Mouse (Mus musculus): Measurements from ENCODE around the gene Elf1. TPM values are rescaled to one million over a fixed set of nuclear protein-coding genes. Genes with fewer than 3 reads are reported as not detected.

The Elf1 gene
- polyA plus RNA-seq, 1 experiment: 74.0 TPM

- TF ChIP-seq POLR2A (IDR thresholded peaks at IDR 0.05; ENCODE audit: borderline replicate concordance, low read depth, low read length): no peak
- no peak for TF ChIP-seq CTCF (IDR thresholded peaks at IDR 0.05; ENCODE audit: low read depth, low read length)
- Histone ChIP-seq H3K4me3 (ENCODE audit: insufficient read depth, low read length) (no peak overlapping the region), H3K4me1 (ENCODE audit: control insufficient read depth, insufficient read depth, low read length) (peaks cover 13% of the 10 kb centered on the region), H3K27ac (ENCODE audit: insufficient read depth, low read depth, low read length) (no peak overlapping the region)
Observed at GRCm38 (mm10) chr14:79465623-79466022, 15.4 kb upstream of the Elf1 start.

GRCm38 (mm10) chr14:79467621-79468020 is 13.4 kb upstream of the Elf1 start:
- TF ChIP-seq CTCF (IDR thresholded peaks at IDR 0.05; ENCODE audit: low read depth, low read length): peak; percentile 63; the same call in 1 of the 2 replicates
- TF ChIP-seq POLR2A (IDR thresholded peaks at IDR 0.05; ENCODE audit: borderline replicate concordance, low read depth, low read length): no peak
- no peak overlapping the region for H3K27ac ChIP-seq (ENCODE audit: insufficient read depth, low read depth, low read length)
- no peak overlapping the region for H3K4me3 ChIP-seq (ENCODE audit: insufficient read depth, low read length)
- H3K4me1 ChIP-seq (ENCODE audit: control insufficient read depth, insufficient read depth, low read length): peaks cover 2% of the 10 kb centered on the region; the same call in 1 of the 2 replicates

GRCm38 (mm10) chr14:79473384-79473783 is 7.6 kb upstream of the Elf1 start:
- no peak overlapping the region for H3K27ac ChIP-seq (ENCODE audit: insufficient read depth, low read depth, low read length)
- no peak overlapping the region for H3K4me3 ChIP-seq (ENCODE audit: insufficient read depth, low read length)
- TF ChIP-seq POLR2A (IDR thresholded peaks at IDR 0.05; ENCODE audit: borderline replicate concordance, low read depth, low read length) (no peak), CTCF (IDR thresholded peaks at IDR 0.05; ENCODE audit: low read depth, low read length) (no peak)
- H3K4me1 ChIP-seq (ENCODE audit: control insufficient read depth, insufficient read depth, low read length): no peaks in the 10 kb centered on the region

GRCm38 (mm10) chr14:79481339-79482151 is 551 bp downstream of the Elf1 start, which contains the start of gene Wbp4:
Gene Wbp4, minus strand, starts transcription at chr14:79481520.
- peaks cover 29% of the 10 kb centered on the region for H3K4me1 ChIP-seq (ENCODE audit: control insufficient read depth, insufficient read depth, low read length)
- H3K27ac ChIP-seq (ENCODE audit: insufficient read depth, low read depth, low read length): peak within 1 kb of the TSS; percentile 97
- TF ChIP-seq POLR2A (IDR thresholded peaks at IDR 0.05; ENCODE audit: borderline replicate concordance, low read depth, low read length): no peak
- TF ChIP-seq CTCF (IDR thresholded peaks at IDR 0.05; ENCODE audit: low read depth, low read length): no peak
- peak within 1 kb of the TSS; percentile 96 for H3K4me3 ChIP-seq (ENCODE audit: insufficient read depth, low read length)

- H3K27ac ChIP-seq (ENCODE audit: insufficient read depth, low read depth, low read length): peak overlapping the region; percentile 97
- peaks cover 29% of the 10 kb centered on the region for H3K4me1 ChIP-seq (ENCODE audit: control insufficient read depth, insufficient read depth, low read length)
- peak overlapping the region; percentile 96 for H3K4me3 ChIP-seq (ENCODE audit: insufficient read depth, low read length)
- TF ChIP-seq POLR2A (IDR thresholded peaks at IDR 0.05; ENCODE audit: borderline replicate concordance, low read depth, low read length): no peak
- TF ChIP-seq CTCF (IDR thresholded peaks at IDR 0.05; ENCODE audit: low read depth, low read length): no peak
Observed at GRCm38 (mm10) chr14:79482251-79482661, 1.3 kb downstream of the Elf1 start.

- TF ChIP-seq CTCF (IDR thresholded peaks at IDR 0.05; ENCODE audit: low read depth, low read length) (no peak; the same call in 1 of the 2 replicates), POLR2A (IDR thresholded peaks at IDR 0.05; ENCODE audit: borderline replicate concordance, low read depth, low read length) (no peak)
- H3K27ac ChIP-seq (ENCODE audit: insufficient read depth, low read depth, low read length): peak overlapping the region; percentile 97
- peak overlapping the region; percentile 96 for H3K4me3 ChIP-seq (ENCODE audit: insufficient read depth, low read length)
- peaks cover 29% of the 10 kb centered on the region for H3K4me1 ChIP-seq (ENCODE audit: control insufficient read depth, insufficient read depth, low read length)
Observed at GRCm38 (mm10) chr14:79482747-79483355, 1.9 kb downstream of the Elf1 start.

GRCm38 (mm10) chr14:79483611-79484120 is 2.7 kb downstream of the Elf1 start:
- TF ChIP-seq POLR2A (IDR thresholded peaks at IDR 0.05; ENCODE audit: borderline replicate concordance, low read depth, low read length): no peak
- TF ChIP-seq CTCF (IDR thresholded peaks at IDR 0.05; ENCODE audit: low read depth, low read length): no peak
- H3K27ac ChIP-seq (ENCODE audit: insufficient read depth, low read depth, low read length): no peak overlapping the region

GRCm38 (mm10) chr14:79486617-79486992 is 5.6 kb downstream of the Elf1 start:
- TF ChIP-seq CTCF (IDR thresholded peaks at IDR 0.05; ENCODE audit: low read depth, low read length) (no peak), POLR2A (IDR thresholded peaks at IDR 0.05; ENCODE audit: borderline replicate concordance, low read depth, low read length) (no peak)
- no peak overlapping the region for H3K4me3 ChIP-seq (ENCODE audit: insufficient read depth, low read length)
- peaks cover 19% of the 10 kb centered on the region for H3K4me1 ChIP-seq (ENCODE audit: control insufficient read depth, insufficient read depth, low read length)
- no peak overlapping the region for H3K27ac ChIP-seq (ENCODE audit: insufficient read depth, low read depth, low read length)

More at GRCm38 (mm10) chr14:79483611-79484120, 2.7 kb downstream of the Elf1 start:
- Histone ChIP-seq H3K4me3 (ENCODE audit: insufficient read depth, low read length) (no peak overlapping the region), H3K4me1 (ENCODE audit: control insufficient read depth, insufficient read depth, low read length) (peaks cover 29% of the 10 kb centered on the region)

- TF ChIP-seq CTCF (IDR thresholded peaks at IDR 0.05; ENCODE audit: low read depth, low read length): 0 out of 2 replicates have a peak, but pooled peaks have one; percentile 13
- TF ChIP-seq POLR2A (IDR thresholded peaks at IDR 0.05; ENCODE audit: borderline replicate concordance, low read depth, low read length): no peak
- no peak overlapping the region for H3K4me3 ChIP-seq (ENCODE audit: insufficient read depth, low read length)
- no peak overlapping the region for H3K27ac ChIP-seq (ENCODE audit: insufficient read depth, low read depth, low read length)
- H3K4me1 ChIP-seq (ENCODE audit: control insufficient read depth, insufficient read depth, low read length): peaks cover 19% of the 10 kb centered on the region
Observed at GRCm38 (mm10) chr14:79486993-79487731, 6.2 kb downstream of the Elf1 start.
